Mouse (Mus musculus) myocyte (in vitro differentiated cells): Measurements from ENCODE around the gene Lcp2. TPM values are rescaled to one million over a fixed set of nuclear protein-coding genes. Genes with fewer than 3 reads are reported as not detected.

ENCODE experiments used
- H3K27me3 ChIP-seq: one replicate; pipeline ENCODE4 v1.6.1; 2011; ENCODE audit not compliant: control insufficient read depth, insufficient read depth, insufficient read length
- H3K36me3 ChIP-seq: one replicate; pipeline ENCODE4 v1.6.1; 2011; ENCODE audit not compliant: control insufficient read depth, insufficient read depth
- H3K4me2 ChIP-seq: one replicate; pipeline ENCODE4 v1.6.1; 2011; ENCODE audit warnings: low read depth, control low read depth
- H3K4me3 ChIP-seq: one replicate; pipeline ENCODE4 v1.5.1; 2011; ENCODE audit warnings: mild to moderate bottlenecking, control low read depth, moderate library complexity
- H3K79me2 ChIP-seq: one replicate; pipeline ENCODE4 v1.6.1; 2011; ENCODE audit not compliant: control insufficient read depth, insufficient read depth
- H3ac ChIP-seq: one replicate; pipeline ENCODE4 v1.6.1; 2011; ENCODE audit not compliant: control insufficient read depth, insufficient read length
- CEBPB ChIP-seq: IDR thresholded peaks from 2 replicates; pipeline ENCODE4 v1.6.1; 2011; ENCODE audit warnings: mild to moderate bottlenecking, moderate library complexity; ENCODE audit not compliant: poor library complexity, insufficient read depth, severe bottlenecking
- E2F4 ChIP-seq: IDR thresholded peaks from one replicate; pipeline ENCODE4 v1.6.1; 2011; ENCODE audit warnings: mild to moderate bottlenecking, control low read depth, moderate library complexity; ENCODE audit not compliant: insufficient read depth
- MAX ChIP-seq: IDR thresholded peaks from one replicate; pipeline ENCODE4 v1.6.1; 2011; ENCODE audit warnings: low read depth, mild to moderate bottlenecking, control low read depth
- MYOD1 ChIP-seq, 3 experiments: IDR thresholded peaks; one replicate each; pipeline ENCODE4 v1.6.1; 2011; ENCODE audit warnings: control low read depth in 2 of 3, low read depth in 2 of 3, mild to moderate bottlenecking in 2 of 3, moderate library complexity in 1 of 3; ENCODE audit not compliant: insufficient read length in 2 of 3, control insufficient read depth in 1 of 3
- MYOG ChIP-seq, 3 experiments: IDR thresholded peaks; one replicate each; pipeline ENCODE4 v1.6.1; 2011; ENCODE audit warnings: control low read depth in 2 of 3, low read depth in 2 of 3, mild to moderate bottlenecking in 2 of 3; ENCODE audit not compliant: insufficient read length in 2 of 3, control insufficient read depth in 1 of 3, insufficient read depth in 1 of 3
- POLR2A ChIP-seq: IDR thresholded peaks from one replicate; pipeline ENCODE4 v1.6.1; 2011; ENCODE audit warnings: low read depth, mild to moderate bottlenecking, control low read depth, moderate library complexity; ENCODE audit not compliant: insufficient read length
- POLR2AphosphoS2 ChIP-seq: IDR thresholded peaks from one replicate; pipeline ENCODE4 v1.6.1; 2011; ENCODE audit warnings: low read depth, control low read depth; ENCODE audit not compliant: insufficient read length
- REST ChIP-seq: IDR thresholded peaks from one replicate; pipeline ENCODE4 v1.6.1; 2011; ENCODE audit warnings: mild to moderate bottlenecking, control low read depth, moderate library complexity; ENCODE audit not compliant: insufficient read depth, insufficient read length
- SRF ChIP-seq: IDR thresholded peaks from one replicate; pipeline ENCODE4 v1.6.1; 2011; ENCODE audit warnings: low read depth; ENCODE audit not compliant: control insufficient read depth, insufficient read length
- TCF12 ChIP-seq: IDR thresholded peaks from one replicate; pipeline ENCODE4 v1.6.1; 2011; ENCODE audit warnings: mild to moderate bottlenecking, control low read depth; ENCODE audit not compliant: poor library complexity, insufficient read depth, severe bottlenecking
- TCF3 ChIP-seq: IDR thresholded peaks from one replicate; pipeline ENCODE4 v1.6.1; 2011; ENCODE audit warnings: low read depth, control low read depth; ENCODE audit not compliant: insufficient read length
- USF1 ChIP-seq: IDR thresholded peaks from one replicate; pipeline ENCODE4 v1.6.1; 2011; ENCODE audit warnings: low read depth, mild to moderate bottlenecking, control low read depth, moderate library complexity
- polyA plus RNA-seq: library from polyadenylated mRNA; unstranded; fragments of >200 nt; fragmentation: generic; extraction: Trizol; gene quantifications from one replicate; pipeline ENCODE4 v1.2.1, GENCODE M21; 2012; ENCODE audit warnings: missing spikeins

The Lcp2 gene
- polyA plus RNA-seq, 1 experiment: 0.07 TPM

DNA sequence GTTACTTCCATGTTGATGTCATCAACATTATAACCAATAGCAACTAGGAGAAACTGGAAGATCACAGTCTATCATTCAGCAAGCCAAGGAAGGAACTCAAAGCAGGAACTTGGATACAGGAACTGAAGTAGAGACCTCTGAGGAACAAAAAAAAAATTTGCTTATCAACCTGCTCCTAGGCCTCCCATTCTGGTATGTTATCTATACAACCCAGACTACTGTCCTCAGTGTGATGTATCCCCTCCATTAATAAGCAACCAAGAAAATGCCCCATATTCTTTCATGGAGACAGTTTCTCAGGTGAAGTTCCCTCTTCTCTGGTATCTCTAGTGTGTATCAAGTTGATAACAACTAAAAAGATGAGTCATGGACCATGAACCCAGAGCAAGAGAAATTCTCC lies 11.6 kb downstream of the Lcp2 start:
- no peak for TF ChIP-seq USF1
- no peak for TF ChIP-seq SRF
- TF ChIP-seq CEBPB: no peak
- TF ChIP-seq POLR2A: no peak
- TF ChIP-seq MAX: no peak
- no peak for TF ChIP-seq E2F4
- TF ChIP-seq TCF12: no peak
- Histone ChIP-seq H3ac (no peak overlapping the region), H3K27me3 (no peaks in the 10 kb centered on the region), H3K36me3 (no peaks in the 10 kb centered on the region), H3K4me3 (no peak overlapping the region), H3K4me2 (no peak overlapping the region), H3K79me2 (no peaks in the 10 kb centered on the region)

DNA sequence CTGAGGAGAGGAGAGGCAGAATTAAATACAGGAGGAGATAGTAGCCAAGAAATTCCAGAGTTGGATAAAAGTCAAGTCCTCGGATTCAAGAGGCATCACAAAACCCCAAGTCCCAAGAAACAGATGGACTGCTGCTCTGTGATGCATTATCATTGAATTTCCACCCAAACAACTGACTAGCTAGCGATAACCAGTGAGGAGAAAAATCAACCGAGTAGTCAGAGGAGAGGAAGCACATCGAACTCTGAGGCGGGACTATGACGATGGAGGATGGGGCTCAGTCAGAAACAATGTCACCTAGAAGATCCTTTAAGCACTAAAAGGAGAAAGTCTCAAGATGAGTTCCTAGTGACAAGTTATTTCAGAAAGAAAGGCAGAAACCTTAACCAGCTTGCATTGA lies 12.2 kb downstream of the Lcp2 start:
- no peaks in the 10 kb centered on the region for H3K36me3 ChIP-seq
- H3ac ChIP-seq: no peak overlapping the region
- no peak overlapping the region for H3K4me3 ChIP-seq
- TF ChIP-seq MYOD1 (IDR thresholded peaks at IDR 0.05; ENCODE audit: control insufficient read depth in 1 of 3, insufficient read length in 2 of 3, low read depth in 2 of 3) (no peak), POLR2AphosphoS2 (no peak), POLR2A (no peak), TCF3 (no peak), MYOG (IDR thresholded peaks at IDR 0.05; ENCODE audit: control insufficient read depth in 1 of 3, insufficient read depth in 1 of 3, insufficient read length in 2 of 3, low read depth in 2 of 3) (no peak), MAX (no peak), E2F4 (no peak), CEBPB (no peak), TCF12 (no peak), SRF (no peak), USF1 (no peak)
- H3K27me3 ChIP-seq: no peaks in the 10 kb centered on the region
- no peak overlapping the region for H3K4me2 ChIP-seq
- H3K79me2 ChIP-seq: no peaks in the 10 kb centered on the region

DNA sequence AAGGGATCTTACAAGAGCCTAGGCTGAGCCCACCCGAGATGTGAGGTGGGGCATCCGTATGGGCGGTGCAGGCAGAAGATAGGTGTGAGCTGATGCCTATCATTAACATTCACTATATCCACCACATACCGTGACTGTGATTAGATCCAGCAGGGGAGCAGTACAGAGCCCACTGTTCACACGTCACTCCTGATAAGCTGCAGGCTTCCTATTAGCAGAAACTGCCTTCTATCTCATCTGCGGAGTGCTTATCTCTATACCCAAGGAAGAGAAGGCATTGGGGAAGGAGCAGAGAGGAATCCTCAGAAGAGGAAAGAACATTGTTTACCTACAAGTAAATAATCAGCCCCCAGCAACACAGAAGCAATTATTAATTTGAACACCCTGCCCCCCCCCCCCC lies 15.0 kb downstream of the Lcp2 start:
- H3K27me3 ChIP-seq: no peaks in the 10 kb centered on the region
- H3ac ChIP-seq: no peak overlapping the region
- no peak overlapping the region for H3K4me3 ChIP-seq
- no peaks in the 10 kb centered on the region for H3K36me3 ChIP-seq
- no peak for TF ChIP-seq SRF
- no peak for TF ChIP-seq USF1
- no peak for TF ChIP-seq POLR2AphosphoS2
- no peak for TF ChIP-seq E2F4
- TF ChIP-seq TCF12: no peak
- no peak for TF ChIP-seq TCF3
- H3K79me2 ChIP-seq: no peaks in the 10 kb centered on the region
- H3K4me2 ChIP-seq: no peak overlapping the region

DNA sequence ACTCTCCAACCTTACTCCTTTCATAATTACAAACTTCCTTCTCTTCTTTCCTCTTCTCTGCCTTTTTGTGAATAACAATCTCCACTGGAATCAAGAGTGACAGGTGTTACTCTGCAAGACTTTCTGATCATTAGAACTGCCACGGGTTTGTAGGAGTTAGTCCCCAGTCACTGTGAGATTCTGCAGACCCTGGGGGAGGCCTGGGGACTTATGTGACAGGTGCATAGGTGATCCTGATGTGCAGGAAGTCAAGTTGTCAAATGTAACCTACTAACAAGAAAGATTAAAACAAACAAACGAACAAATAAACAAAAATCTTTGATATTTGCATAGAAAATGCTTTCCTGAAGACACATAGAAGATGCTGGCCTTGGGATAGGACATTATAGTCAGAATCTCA lies 16.5 kb downstream of the Lcp2 start:
- Histone ChIP-seq H3ac (no peak overlapping the region), H3K4me3 (no peak overlapping the region), H3K36me3 (no peaks in the 10 kb centered on the region), H3K4me2 (no peak overlapping the region), H3K79me2 (no peaks in the 10 kb centered on the region), H3K27me3 (no peaks in the 10 kb centered on the region)
- TF ChIP-seq POLR2AphosphoS2 (no peak), E2F4 (no peak), MAX (no peak), SRF (no peak), TCF12 (no peak), REST (no peak), TCF3 (no peak), MYOD1 (IDR thresholded peaks at IDR 0.05; ENCODE audit: control insufficient read depth in 1 of 3, insufficient read length in 2 of 3, low read depth in 2 of 3) (no peak), USF1 (no peak), CEBPB (no peak), POLR2A (no peak)

DNA sequence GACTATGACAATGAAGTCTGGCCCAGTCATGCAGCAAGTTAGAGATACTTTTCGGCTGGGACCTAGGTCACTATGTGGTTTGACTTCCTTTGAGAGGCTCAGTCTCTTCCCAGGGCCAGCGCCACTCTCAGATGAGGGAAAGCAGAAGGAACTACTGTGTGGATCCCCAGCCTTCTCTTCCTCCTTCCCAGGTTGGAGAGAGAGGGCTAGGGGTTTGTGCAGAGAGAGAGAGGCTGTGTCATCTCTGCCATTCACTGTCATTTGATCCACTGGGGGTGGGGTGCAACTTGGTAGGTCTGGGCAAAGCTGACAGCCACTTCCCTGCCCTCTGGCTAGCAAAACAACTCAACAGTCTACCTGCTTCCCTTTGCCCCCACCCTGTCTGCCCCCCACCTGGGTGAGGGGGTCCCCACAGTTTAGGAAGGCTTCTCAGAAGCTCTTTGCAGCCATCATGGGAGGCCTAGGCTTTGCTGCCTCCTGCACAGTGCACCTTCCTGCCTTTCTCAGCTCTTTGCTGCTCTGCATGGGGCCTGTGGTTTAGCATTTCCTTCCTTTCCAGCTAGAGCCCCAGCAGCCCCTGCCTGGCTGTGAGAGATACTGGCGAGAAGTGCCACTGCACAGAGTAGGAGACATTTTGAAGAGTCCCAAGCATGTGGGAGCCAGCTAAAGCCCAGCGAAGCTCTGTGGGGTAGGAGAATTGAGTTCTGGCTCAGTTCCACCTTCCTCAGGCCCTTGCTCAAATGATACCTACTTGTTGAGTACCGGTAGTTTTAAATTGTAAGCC lies 17.2 kb downstream of the Lcp2 start:
- Histone ChIP-seq H3K4me3 (no peak overlapping the region), H3K27me3 (no peaks in the 10 kb centered on the region), H3ac (no peak overlapping the region), H3K4me2 (no peak overlapping the region), H3K36me3 (no peaks in the 10 kb centered on the region), H3K79me2 (no peaks in the 10 kb centered on the region)
- TF ChIP-seq MYOD1 (IDR thresholded peaks at IDR 0.05; ENCODE audit: control insufficient read depth in 1 of 3, insufficient read length in 2 of 3, low read depth in 2 of 3): no peak
- no peak for TF ChIP-seq TCF3
- no peak for TF ChIP-seq MAX
- no peak for TF ChIP-seq SRF
- TF ChIP-seq MYOG (IDR thresholded peaks at IDR 0.05; ENCODE audit: control insufficient read depth in 1 of 3, insufficient read depth in 1 of 3, insufficient read length in 2 of 3, low read depth in 2 of 3): no peak
- no peak for TF ChIP-seq POLR2AphosphoS2
- no peak for TF ChIP-seq POLR2A
- no peak for TF ChIP-seq USF1
- TF ChIP-seq CEBPB: no peak
- no peak for TF ChIP-seq TCF12
- TF ChIP-seq REST: no peak
- TF ChIP-seq E2F4: no peak
